Comparison of ENCODE assay signal across 16 mouse cellular contexts in the genomic region with DNA sequence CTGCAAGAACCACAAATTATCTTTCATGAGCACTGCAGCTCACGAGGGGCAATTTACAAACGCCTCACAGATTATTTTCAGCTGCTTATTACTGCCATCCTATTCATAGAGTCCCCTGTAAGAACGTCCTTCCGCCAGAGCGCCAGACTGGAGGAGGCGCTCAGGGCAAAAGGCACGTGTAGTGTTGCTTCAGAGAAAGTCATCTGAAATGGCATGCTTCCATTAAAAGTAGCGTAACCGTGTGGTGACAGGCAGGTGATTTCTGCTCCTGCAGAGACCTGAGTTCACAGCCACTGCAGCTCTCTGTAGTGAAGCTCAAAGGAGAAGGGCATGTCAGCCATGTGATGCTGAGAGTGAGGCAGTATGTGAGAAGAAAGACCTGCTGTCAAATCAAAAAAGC. TPM values are rescaled to one million over a fixed set of nuclear protein-coding genes. Genes with fewer than 3 reads are reported as not detected.
DNase-seq lines count a peak whose midpoint lies in the region; ATAC-seq and TF ChIP-seq lines count a peak whose summit lies in the region.
"Had no signal": no experiment of that assay in that cellular context is flagged by ENCODE, and none has a peak within 500 bp of the region (broad histone marks: within the 10 kb centered on the region; RNA-seq: fewer than 3 reads in every experiment).

No protein-coding gene starts in this region.

- H3K4me3 ChIP-seq in liver, adult 2 months (ENCODE audit: insufficient read depth, low read depth, low read length): no peak overlapping the region
- no peak overlapping the region for H3K4me3 ChIP-seq in liver, embryonic 11.5 days (ENCODE audit: low read depth, low read length)
- no peak overlapping the region for H3K4me3 ChIP-seq in embryonic facial prominence, embryonic 15.5 days (replicated peaks)
- H3K4me3 ChIP-seq in midbrain, embryonic 15.5 days: no peak overlapping the region
- H3K4me3 ChIP-seq: intestine, embryonic 15.5 days; myocyte had no signal

- peak; percentile 93 for DNase-seq in heart, adult 11 months
- DNase-seq in heart, postnatal 14 days: no peak
- peak; percentile 77 for DNase-seq in liver, adult 2 months (ENCODE audit: extremely low read depth, low read depth, low spot score)
- no peak for DNase-seq in liver, embryonic 11.5 days (ENCODE audit: low spot score)
- no peak for DNase-seq in kidney, adult 8-10 months
- DNase-seq: lung, adult 18-20 months; thymus, postnatal 14 days had no signal

- H3K79me2 ChIP-seq in liver, adult 2 months (ENCODE audit: control insufficient read depth, insufficient read depth, low read length): no peaks in the 10 kb centered on the region

- H3K4me1 ChIP-seq in liver, adult 2 months (ENCODE audit: control insufficient read depth, insufficient read depth, low read length): no peaks in the 10 kb centered on the region
- no peaks in the 10 kb centered on the region for H3K4me1 ChIP-seq in liver, embryonic 11.5 days (replicated peaks; ENCODE audit: control insufficient read depth, insufficient read depth, low read length)
- peaks cover 31% of the 10 kb centered on the region for H3K4me1 ChIP-seq in embryonic facial prominence, embryonic 15.5 days
- peaks cover 26% of the 10 kb centered on the region for H3K4me1 ChIP-seq in midbrain, embryonic 15.5 days
- H3K4me1 ChIP-seq: intestine, embryonic 15.5 days had no signal

- intact Hi-C loops in heart, postnatal 14 days (cut with DNase I): no loop called here

- TF ChIP-seq POLR2A in liver, adult 2 months (IDR thresholded peaks at IDR 0.05; ENCODE audit: extremely low read depth, insufficient read depth, low read length): no peak

- H3K27ac ChIP-seq in liver, adult 2 months (replicated peaks; ENCODE audit: insufficient read depth, low read depth, low read length): no peak overlapping the region
- no peak overlapping the region for H3K27ac ChIP-seq in liver, embryonic 11.5 days (ENCODE audit: low read depth, low read length)
- H3K27ac ChIP-seq in embryonic facial prominence, embryonic 15.5 days (replicated peaks): peak overlapping the region; percentile 91
- H3K27ac ChIP-seq in midbrain, embryonic 15.5 days: peak overlapping the region; percentile 32; the same call in 1 of the 2 replicates
- H3K27ac ChIP-seq: intestine, embryonic 15.5 days; kidney, postnatal 0 days had no signal

- no peak for TF ChIP-seq CTCF in liver, adult 2 months (IDR thresholded peaks at IDR 0.05; ENCODE audit: low read depth, low read length)

- no peak overlapping the region for H3K9ac ChIP-seq in liver, adult 2 months (ENCODE audit: low read depth, low read length)
- no peak overlapping the region for H3K9ac ChIP-seq in liver, embryonic 11.5 days (ENCODE audit: low read depth, low read length)
- H3K9ac ChIP-seq in embryonic facial prominence, embryonic 15.5 days: no peak overlapping the region
- H3K9ac ChIP-seq in midbrain, embryonic 15.5 days: no peak overlapping the region
- H3K9ac ChIP-seq: intestine, embryonic 15.5 days had no signal

- H3K27me3 ChIP-seq in liver, adult 2 months (ENCODE audit: control insufficient read depth, insufficient read depth, low read length): no peaks in the 10 kb centered on the region
- no peaks in the 10 kb centered on the region for H3K27me3 ChIP-seq in liver, embryonic 11.5 days (replicated peaks; ENCODE audit: control insufficient read depth, insufficient read depth, low read length)
- no peaks in the 10 kb centered on the region for H3K27me3 ChIP-seq in embryonic facial prominence, embryonic 15.5 days
- H3K27me3 ChIP-seq in midbrain, embryonic 15.5 days (replicated peaks): no peaks in the 10 kb centered on the region
- H3K27me3 ChIP-seq: intestine, embryonic 15.5 days had no signal

- 78% methylated on average over 9 of the region's 9 CpGs for WGBS in liver, adult 2 months
- WGBS in liver, embryonic 11.5 days: 75% methylated on average over 9 of the region's 9 CpGs
- WGBS in embryonic facial prominence, embryonic 15.5 days: 25% methylated on average over 9 of the region's 9 CpGs
- WGBS in midbrain, embryonic 15.5 days: 36% methylated on average over 9 of the region's 9 CpGs

- H3K9me3 ChIP-seq in liver, embryonic 11.5 days (ENCODE audit: control insufficient read depth, low read length): no peaks in the 10 kb centered on the region
- no peaks in the 10 kb centered on the region for H3K9me3 ChIP-seq in embryonic facial prominence, embryonic 15.5 days (replicated peaks)
- no peaks in the 10 kb centered on the region for H3K9me3 ChIP-seq in midbrain, embryonic 15.5 days
- H3K9me3 ChIP-seq: intestine, embryonic 15.5 days had no signal

- no peak overlapping the region for H3K4me2 ChIP-seq in liver, embryonic 11.5 days
- no peak overlapping the region for H3K4me2 ChIP-seq in embryonic facial prominence, embryonic 15.5 days (replicated peaks)
- H3K4me2 ChIP-seq in midbrain, embryonic 15.5 days: no peak overlapping the region
- H3K4me2 ChIP-seq: intestine, embryonic 15.5 days had no signal

- ATAC-seq in liver, embryonic 11.5 days (replicated peaks; ENCODE audit: low FRiP score): no peak
- ATAC-seq in embryonic facial prominence, embryonic 15.5 days (ENCODE audit: insufficient number of reproducible peaks, low FRiP score, low TSS enrichment, low read depth): no peak
- no peak for ATAC-seq in midbrain, embryonic 15.5 days (replicated peaks)
- ATAC-seq: intestine, embryonic 15.5 days had no signal

- H3K36me3 ChIP-seq in liver, adult 2 months (ENCODE audit: control insufficient read depth, insufficient read depth, low read length): no peaks in the 10 kb centered on the region
- H3K36me3 ChIP-seq in liver, embryonic 11.5 days (ENCODE audit: control insufficient read depth, insufficient read depth, low read length): no peaks in the 10 kb centered on the region
- H3K36me3 ChIP-seq in embryonic facial prominence, embryonic 15.5 days: peaks cover 3% of the 10 kb centered on the region; the same call in 1 of the 2 replicates
- H3K36me3 ChIP-seq in midbrain, embryonic 15.5 days (replicated peaks): no peaks in the 10 kb centered on the region
- H3K36me3 ChIP-seq: intestine, embryonic 15.5 days had no signal

RNA-seq across cellular contexts. Expression of gene Lrtm1, which starts 12.5 kb away (rescaled TPM):
- 100 to 1,000 TPM; 149 to 157 TPM for total RNA-seq in heart, postnatal 14 days (2021)
- 3.4 and 11.0 TPM in 2 replicates for total RNA-seq in liver, adult 2 months (2014; rRNA removed)
- 10.2 and 11.9 TPM in 2 replicates for polyA plus RNA-seq in liver, adult 2 months (2012; rRNA removed)
- polyA plus RNA-seq in liver, embryonic 11.5 days (2014; fragmentation: Nextera tagmentation; extraction: Ambion mirVana): 0.10 TPM in 1 of 2 replicates, not detected in the other
- polyA plus RNA-seq in embryonic facial prominence, embryonic 15.5 days (2015; fragmentation: Nextera tagmentation; extraction: Ambion mirVana): 0.61 and 0.98 TPM in 2 replicates
- 0.28 and 0.37 TPM in 2 replicates for polyA plus RNA-seq in midbrain, embryonic 15.5 days (2015; fragmentation: Nextera tagmentation; extraction: Ambion mirVana)
- total RNA-seq: granulocyte monocyte progenitor cell, adult 5-6 weeks; hematopoietic stem cell, adult 5-6 weeks; megakaryocyte progenitor cell, adult 5-6 weeks had no signal
- polyA plus RNA-seq: intestine, embryonic 15.5 days; spleen, adult 2 months had no signal

Comparison
In these comparisons a context has a peak if more than half of its experiments do, and no peak if none do; other contexts are left out.
1. DNase-seq: peak in heart, adult 11 months (single experiment) and liver, adult 2 months (single experiment); none in heart, postnatal 14 days (0 of 2), liver, embryonic 11.5 days (single experiment) and kidney, adult 8-10 months (0 of 2).
2. H3K27ac ChIP-seq: peak in embryonic facial prominence, embryonic 15.5 days (single experiment) and midbrain, embryonic 15.5 days (single experiment); none in liver, adult 2 months (single experiment) and liver, embryonic 11.5 days (single experiment).